Mouse (Mus musculus) midbrain, embryonic 14.5 days (tissue): Measurements from ENCODE around the gene Tor2a. TPM values are rescaled to one million over a fixed set of nuclear protein-coding genes. Genes with fewer than 3 reads are reported as not detected.

ENCODE experiments used
- ATAC-seq: fragments of 200-750 bp; cut with Nextera tagmentation; 2 replicates; pipeline ENCODE4 v1.8.0; 2017; ENCODE audit warnings: moderate number of reproducible peaks, moderate library complexity; ENCODE audit not compliant: low FRiP score, low TSS enrichment
- DNase-seq: peaks from one replicate; pipeline ENCODE4 v3.0.0-alpha.2; 2015
- H3K27ac ChIP-seq: fragments of 300-500 bp; sonication (generic); replicated peaks from 2 replicates; pipeline ENCODE4 v1.5.1; 2014; ENCODE audit warnings: mild to moderate bottlenecking, low read depth, low read length, moderate library complexity
- H3K27me3 ChIP-seq: fragments of 300-500 bp; sonication (generic); 2 replicates; pipeline ENCODE4 v1.6.1; 2014; ENCODE audit warnings: low read length, control low read depth, mixed read lengths; ENCODE audit not compliant: control insufficient read depth, insufficient read depth
- H3K36me3 ChIP-seq: fragments of 300-500 bp; sonication (generic); 2 replicates; pipeline ENCODE4 v1.6.1; 2014; ENCODE audit warnings: low read length, control low read depth; ENCODE audit not compliant: control insufficient read depth, insufficient read depth
- H3K4me1 ChIP-seq: fragments of 300-500 bp; sonication (generic); 2 replicates; pipeline ENCODE4 v1.6.1; 2014; ENCODE audit warnings: mild to moderate bottlenecking, antibody characterized with exemption, low read length, control low read depth; ENCODE audit not compliant: control insufficient read depth, insufficient read depth
- H3K4me2 ChIP-seq: fragments of 300-500 bp; sonication (generic); 2 replicates; pipeline ENCODE4 v1.6.1; 2014; ENCODE audit warnings: mild to moderate bottlenecking, low read length, moderate library complexity
- H3K4me3 ChIP-seq: fragments of 300-500 bp; sonication (generic); replicated peaks from 2 replicates; pipeline ENCODE4 v1.5.1; 2014; ENCODE audit warnings: low read depth, low read length
- H3K9ac ChIP-seq: fragments of 300-500 bp; sonication (generic); replicated peaks from 2 replicates; pipeline ENCODE4 v1.6.1; 2014; ENCODE audit warnings: mild to moderate bottlenecking, low read length, moderate library complexity
- H3K9me3 ChIP-seq: fragments of 300-500 bp; sonication (generic); 2 replicates; pipeline ENCODE4 v1.6.1; 2016; ENCODE audit warnings: low read length, control low read depth, mixed read lengths; ENCODE audit not compliant: control insufficient read depth
- WGBS: fragments of 180-500 bp; shearing (Covaris S2); extraction: QIAGEN DNeasy Blood & Tissue Kit; methylation state at CpG from one replicate; pipeline ENCODE4 v1.1.7; 2014; 5-methylcytosine and 5-hydroxymethylcytosine counted together
- polyA plus RNA-seq: library from polyadenylated mRNA; unstranded; fragments of >200 nt; fragmentation: Nextera tagmentation; extraction: Ambion mirVana; gene quantifications from 2 replicates; pipeline ENCODE4 v1.2.1, GENCODE M21; 2014

The Tor2a gene
- polyA plus RNA-seq, 1 experiment from 2014 or later, result 51.1 TPM

DNA sequence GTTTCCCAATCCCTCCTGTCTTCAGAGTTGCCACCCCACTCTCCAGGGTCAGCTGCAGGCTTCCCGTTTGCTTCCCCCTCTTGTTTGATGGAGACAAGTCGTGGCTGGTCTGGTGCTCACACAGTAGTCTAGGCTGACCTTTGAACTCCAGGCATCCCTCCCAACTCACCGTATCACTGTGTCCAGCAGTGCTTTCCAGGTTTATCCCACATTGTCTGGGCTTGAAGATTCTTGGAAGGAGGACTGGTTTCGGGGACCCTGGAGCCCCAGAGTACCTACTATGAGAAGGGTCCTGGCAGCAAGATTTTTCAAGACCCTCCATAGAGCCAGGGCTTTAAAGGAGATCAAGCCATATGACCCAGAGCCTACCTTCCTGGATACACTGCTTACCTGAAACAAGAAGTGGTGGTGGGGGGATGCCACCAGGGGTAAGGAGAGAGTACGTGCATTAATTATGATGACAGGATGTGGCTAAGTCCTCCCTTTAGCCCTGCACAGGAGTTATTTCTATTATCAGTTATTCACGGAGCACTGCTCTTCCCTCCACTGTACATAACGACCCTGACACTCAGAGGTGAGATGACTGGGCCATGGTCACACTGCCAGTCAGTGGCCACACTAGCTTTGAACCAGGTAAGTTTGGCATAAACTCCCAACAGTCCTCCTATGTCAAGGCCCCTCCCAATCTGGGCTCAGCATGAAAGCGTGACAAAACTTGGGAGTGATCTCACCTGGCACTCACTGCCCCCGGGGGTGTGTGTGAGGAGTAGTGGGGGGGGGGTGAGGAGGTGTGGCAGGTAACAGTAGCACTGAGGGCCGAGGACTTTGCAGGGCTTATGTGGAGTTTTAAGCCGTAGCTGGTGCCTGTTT, 42.7 kb upstream of the Tor2a start:
- Histone ChIP-seq H3K27ac (peak overlapping the region; percentile 99), H3K4me3 (0 out of 2 replicates have a peak overlapping the region, but pooled peaks have one; percentile 89), H3K9ac (peak overlapping the region; percentile 95; the same call in 1 of the 2 replicates), H3K36me3 (peaks cover 19% of the 10 kb centered on the region), H3K4me2 (peak overlapping the region; percentile 97; the same call in 1 of the 2 replicates), H3K9me3 (no peaks in the 10 kb centered on the region), H3K4me1 (peaks cover 15% of the 10 kb centered on the region), H3K27me3 (no peaks in the 10 kb centered on the region)
- WGBS, result 68% methylated on average over 11 of the region's 11 CpGs
- DNase-seq, result no peak
- no peak for ATAC-seq

- Histone ChIP-seq H3K4me2 (no peak overlapping the region), H3K4me3 (no peak overlapping the region), H3K27ac (no peak overlapping the region), H3K9me3 (no peaks in the 10 kb centered on the region), H3K9ac (no peak overlapping the region), H3K36me3 (peaks cover 13% of the 10 kb centered on the region), H3K4me1 (peaks cover 15% of the 10 kb centered on the region), H3K27me3 (no peaks in the 10 kb centered on the region)
- 73% methylated on average over 4 of the region's 4 CpGs for WGBS
- DNase-seq (no peak), ATAC-seq (no peak)
Measured at GRCm38 (mm10) chr2:32714987-32715425, 42.0 kb upstream of the Tor2a start.

DNA sequence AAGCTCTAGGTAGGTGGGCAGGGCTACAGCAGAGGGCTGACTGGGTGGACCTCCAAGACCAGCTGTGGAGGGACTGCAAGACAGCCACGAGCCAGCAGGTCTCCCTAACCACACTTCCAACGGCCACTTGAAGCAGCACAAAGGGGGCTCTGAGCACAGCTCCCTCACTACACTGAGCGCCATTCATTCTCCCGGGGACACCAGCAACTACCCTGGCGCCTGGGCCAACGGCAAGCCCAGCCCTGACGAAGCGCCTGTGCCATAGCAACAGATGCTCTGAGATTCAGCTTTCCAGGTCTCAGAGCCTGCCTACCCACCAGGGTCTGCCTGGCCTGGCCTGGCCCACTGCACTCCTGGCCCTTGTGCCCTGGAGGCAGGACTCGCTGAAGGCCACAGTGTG, 38.3 kb upstream of the Tor2a start:
- Histone ChIP-seq H3K4me2 (no peak overlapping the region), H3K4me1 (peaks cover 6% of the 10 kb centered on the region), H3K9ac (no peak overlapping the region), H3K9me3 (no peaks in the 10 kb centered on the region), H3K4me3 (no peak overlapping the region), H3K27me3 (no peaks in the 10 kb centered on the region), H3K27ac (no peak overlapping the region), H3K36me3 (no peaks in the 10 kb centered on the region)
- 43% methylated on average over 9 of the region's 9 CpGs for WGBS
- ATAC-seq (no peak), DNase-seq (peak; percentile 44)

- no peak overlapping the region for H3K9ac ChIP-seq
- WGBS, result 91% methylated on average over 3 of the region's 3 CpGs
- DNase-seq (no peak), ATAC-seq (no peak)
- no peaks in the 10 kb centered on the region for H3K9me3 ChIP-seq
- no peak overlapping the region for H3K4me2 ChIP-seq
- no peaks in the 10 kb centered on the region for H3K36me3 ChIP-seq
- no peak overlapping the region for H3K27ac ChIP-seq
- H3K27me3 ChIP-seq, result no peaks in the 10 kb centered on the region
- H3K4me1 ChIP-seq, result no peaks in the 10 kb centered on the region
- no peak overlapping the region for H3K4me3 ChIP-seq
Measured at GRCm38 (mm10) chr2:32720053-32720452, 37.0 kb upstream of the Tor2a start.

GRCm38 (mm10) chr2:32720681-32721229, 36.3 kb upstream of the Tor2a start, which contains the start of gene Sh2d3c:
Sh2d3c (plus strand) TSS chr2:32721055.
- no peaks in the 10 kb centered on the region for H3K27me3 ChIP-seq
- 56% methylated on average over 8 of the region's 8 CpGs for WGBS
- DNase-seq (no peak), ATAC-seq (no peak)
- no peaks in the 10 kb centered on the region for H3K4me1 ChIP-seq
- no peak within 1 kb of the TSS for H3K4me2 ChIP-seq
- no peak within 1 kb of the TSS for H3K9ac ChIP-seq
- no peak within 1 kb of the TSS for H3K4me3 ChIP-seq
- H3K9me3 ChIP-seq, result no peaks in the 10 kb centered on the region
- no peak within 1 kb of the TSS for H3K27ac ChIP-seq
- no peaks in the 10 kb centered on the region for H3K36me3 ChIP-seq

DNA sequence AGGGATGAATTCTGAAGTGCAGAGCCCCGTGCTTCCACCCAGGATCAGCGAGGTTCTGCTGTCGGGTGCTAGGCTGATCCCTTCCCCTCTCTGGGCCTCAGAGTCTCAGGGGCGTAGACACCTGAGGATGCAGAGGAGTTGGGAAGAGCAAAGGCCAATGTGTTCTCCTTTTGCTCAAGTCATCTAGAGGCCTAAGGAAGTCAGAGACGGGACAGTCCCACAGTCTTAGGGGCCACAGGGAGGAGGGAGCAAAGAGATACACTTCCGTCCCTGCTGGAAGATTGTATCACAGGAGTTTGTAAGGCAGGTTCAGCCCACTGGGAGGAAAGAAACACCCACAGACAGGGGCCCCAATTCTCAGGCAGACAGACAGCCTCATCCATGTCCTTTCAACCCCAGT, 35.0 kb upstream of the Tor2a start:
- H3K4me2 ChIP-seq, result no peak overlapping the region
- no peaks in the 10 kb centered on the region for H3K36me3 ChIP-seq
- H3K4me1 ChIP-seq, result 0 out of 2 replicates have a peak, but pooled peaks cover 2% of the 10 kb centered on the region
- H3K27ac ChIP-seq, result no peak overlapping the region
- no peak overlapping the region for H3K9ac ChIP-seq
- H3K27me3 ChIP-seq, result no peaks in the 10 kb centered on the region
- H3K4me3 ChIP-seq, result no peak overlapping the region
- no peaks in the 10 kb centered on the region for H3K9me3 ChIP-seq
- 68% methylated on average over 6 of the region's 6 CpGs for whole genome bisulfite sequencing
- DNase-seq (no peak), ATAC-seq (no peak)

DNA sequence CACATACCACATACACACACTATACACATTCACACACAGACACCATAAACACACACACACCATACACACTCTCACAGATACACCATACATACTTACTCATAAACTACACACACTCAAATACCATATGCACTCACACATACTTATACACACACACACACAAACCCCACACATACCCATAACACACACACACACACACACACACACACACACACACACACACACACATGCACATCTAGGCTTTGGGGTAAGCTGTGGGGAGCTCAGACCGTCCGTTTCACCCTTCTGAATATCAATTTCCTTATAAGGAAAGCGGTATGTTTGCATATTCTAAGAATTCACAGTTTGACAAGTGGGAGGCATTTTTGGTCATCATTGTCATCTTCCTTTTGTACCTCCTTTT, 34.5 kb upstream of the Tor2a start:
- DNase-seq (no peak), ATAC-seq (no peak)
- Histone ChIP-seq H3K4me3 (no peak overlapping the region), H3K27ac (no peak overlapping the region), H3K36me3 (no peaks in the 10 kb centered on the region), H3K27me3 (no peaks in the 10 kb centered on the region), H3K9ac (no peak overlapping the region), H3K4me2 (no peak overlapping the region), H3K9me3 (no peaks in the 10 kb centered on the region), H3K4me1 (0 out of 2 replicates have a peak, but pooled peaks cover 3% of the 10 kb centered on the region)
- WGBS, result 81% methylated on average over 3 of the region's 3 CpGs

DNA sequence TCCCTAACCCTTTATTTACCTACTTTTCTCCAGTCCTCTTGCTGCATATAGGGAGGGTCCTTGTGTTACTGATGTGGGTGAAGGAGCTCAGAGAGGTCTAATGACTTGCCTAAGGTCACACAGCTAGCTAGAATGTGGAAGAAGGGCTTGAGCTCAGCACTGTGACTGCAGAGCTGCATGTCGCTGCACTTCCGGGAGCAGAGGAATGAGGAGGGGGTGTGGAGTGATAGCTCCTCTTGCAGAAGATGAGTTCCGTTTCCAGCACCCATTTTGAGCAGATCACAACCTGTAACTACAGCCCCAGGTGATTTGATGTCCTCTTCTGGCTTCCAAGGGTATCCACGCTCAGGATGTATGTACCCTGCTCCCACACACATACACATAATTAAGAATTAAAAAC, 32.9 kb upstream of the Tor2a start:
- Histone ChIP-seq H3K4me3 (no peak overlapping the region), H3K27me3 (no peaks in the 10 kb centered on the region), H3K9ac (no peak overlapping the region), H3K4me2 (no peak overlapping the region), H3K4me1 (0 out of 2 replicates have a peak, but pooled peaks cover 3% of the 10 kb centered on the region), H3K27ac (no peak overlapping the region), H3K9me3 (no peaks in the 10 kb centered on the region), H3K36me3 (no peaks in the 10 kb centered on the region)
- DNase-seq (no peak), ATAC-seq (no peak)
- WGBS, result 80% methylated on average over 4 of the region's 4 CpGs
